Mouse (Mus musculus): ENCODE measurements around the gene Vmn1r62.
"Not testable (repeated sequence)": the region's sequence is repeated elsewhere in the genome, so short reads cannot be mapped to it uniquely, and the experiment has no call there.

Gene Vmn1r62

DNA sequence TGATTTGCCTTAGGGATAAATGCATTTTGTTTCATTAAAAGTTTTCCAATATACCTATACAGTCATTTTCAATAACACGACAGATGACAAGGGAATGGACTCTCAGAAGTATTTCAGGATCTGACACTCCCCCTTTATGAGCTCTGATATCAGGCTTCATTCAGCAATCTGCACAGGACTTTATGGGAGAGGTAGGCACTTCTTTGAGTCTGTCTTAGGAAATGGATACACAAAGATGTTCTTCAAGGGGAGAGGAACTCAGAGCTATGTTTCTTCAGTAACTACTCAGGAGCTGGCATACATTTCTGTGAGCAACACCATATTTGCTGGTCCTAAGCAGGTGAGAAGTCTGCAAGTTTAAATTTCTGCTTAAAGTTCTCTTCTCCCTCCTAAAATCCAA, at the start of gene Vmn1r62:
Gene Vmn1r62, plus strand, starts transcription at position 301 of the 400 bp plus-strand sequence.
- DNase-seq, result not testable (repeated sequence)

Data from right cerebral cortex, adult 18-20 months (tissue).